Mouse (Mus musculus): ENCODE measurements around the gene Rpl35a. TPM values are rescaled to one million over a fixed set of nuclear protein-coding genes. Genes with fewer than 3 reads are reported as not detected.

Gene Rpl35a
- polyA plus RNA-seq, 1 experiment from 2014 or later: 780 TPM

MicroRNAs encoded within 50 kb of the gene (microRNA counts, 519-probe panel; counts per million panel counts)
- microRNA mmu-miR-1947: 171 counts per million, percentile 57 among the panel's probes with 10 or more counts

Small RNAs within 50 kb of the gene (microRNA-seq; reads per million reads assigned to microRNA genes)
- gene Gm22231: not detected
- gene Mir1947: 6.5 reads per million, percentile 16 among the genes with 10 or more reads in this experiment

Other genes starting within 250 kb of the Rpl35a start
- gene Smbd1, start 246.0 kb upstream of the Rpl35a start, polyA plus RNA-seq (2014; fragmentation: Nextera tagmentation; extraction: Ambion mirVana): not detected in 2 replicates
- 122 and 127 TPM in 2 replicates for gene Fyttd1, start 179.0 kb upstream of the Rpl35a start, polyA plus RNA-seq (2014; fragmentation: Nextera tagmentation; extraction: Ambion mirVana)
- 18.1 and 21.2 TPM in 2 replicates for gene Rubcn, start 178.7 kb upstream of the Rpl35a start, polyA plus RNA-seq (2014; fragmentation: Nextera tagmentation; extraction: Ambion mirVana)
- gene Lrch3, start 142.4 kb upstream of the Rpl35a start, polyA plus RNA-seq (2014; fragmentation: Nextera tagmentation; extraction: Ambion mirVana): 39.0 and 42.4 TPM in 2 replicates
- gene Iqcg, start 235 bp upstream of the Rpl35a start, polyA plus RNA-seq (2014; fragmentation: Nextera tagmentation; extraction: Ambion mirVana): 4.4 and 5.0 TPM in 2 replicates
- 2.5 and 3.8 TPM in 2 replicates for gene Lmln, start 6.1 kb downstream of the Rpl35a start, polyA plus RNA-seq (2014; fragmentation: Nextera tagmentation; extraction: Ambion mirVana)
- gene Osbpl11, start 128.6 kb downstream of the Rpl35a start, polyA plus RNA-seq (2014; fragmentation: Nextera tagmentation; extraction: Ambion mirVana): 27.7 and 30.3 TPM in 2 replicates
- 75.4 and 85.1 TPM in 2 replicates for gene Snx4, start 195.0 kb downstream of the Rpl35a start, polyA plus RNA-seq (2014; fragmentation: Nextera tagmentation; extraction: Ambion mirVana)

Measured in neural tube, embryonic 11.5 days (tissue).